Mouse (Mus musculus): ENCODE measurements at regions not wholly inside any gene's neighbourhood (a gene's known extent, or its start where the extent isn't known, plus 50 kb on each side); places are given as distances from the start of the nearest gene placed in this dataset.
"Not testable (repeated sequence)": the region's sequence is repeated elsewhere in the genome, so short reads cannot be mapped to it uniquely, and the experiment has no call there.

GRCm38 (mm10) chr4:10750377-10751062 lies 123.8 kb upstream of the 2610301B20Rik start:
- not testable (repeated sequence) for TF ChIP-seq CTCF, EP300 (IDR thresholded peaks at IDR 0.05; ENCODE audit: low read depth)
